Mouse (Mus musculus) left cerebral cortex, adult 8-10 months (tissue): ENCODE results near the gene Gpi1. TPM values are rescaled to one million over a fixed set of nuclear protein-coding genes. Genes with fewer than 3 reads are reported as not detected.

Experiments
- DNase-seq, 2 experiments: peaks; one replicate each; pipeline ENCODE4 v3.0.0; 2022; ENCODE audit warnings: low spot score in 2 of 2
- total RNA-seq, 4 experiments: library from RNA; stranded (reverse); gene quantifications; 2 replicates each; pipeline ENCODE4 v1.2.4; 2022

Gpi1 gene
- total RNA-seq: 100 to 1,000 TPM; 683 to 742 (median 696) TPM

GRCm38 (mm10) chr7:34230116-34230515 is at the start of gene Gpi1:
Gene Gpi1 (minus strand): TSS chr7:34230336.
- peak; percentile 54 to 65 for DNase-seq

DNA sequence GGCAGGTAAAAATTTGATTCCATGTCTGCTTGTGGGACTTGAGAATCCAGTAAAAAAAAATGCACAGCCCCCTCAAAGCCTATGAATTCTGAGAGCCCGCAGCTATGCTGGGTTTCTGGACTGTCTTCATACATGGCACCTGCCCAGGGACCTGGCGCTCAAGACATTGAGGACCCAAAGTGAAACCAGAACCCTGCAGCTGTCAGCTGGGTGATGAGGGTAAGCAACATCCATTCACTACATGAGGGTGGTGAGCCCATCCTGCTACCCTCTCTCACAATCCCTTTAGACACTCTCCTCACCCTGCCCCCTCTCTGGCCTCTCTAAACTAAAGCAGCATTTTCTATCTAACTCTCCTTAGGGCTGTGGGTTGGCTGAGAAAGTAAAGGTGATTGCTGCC is 47.5 kb upstream of the Gpi1 start:
- DNase-seq: no peak

DNA sequence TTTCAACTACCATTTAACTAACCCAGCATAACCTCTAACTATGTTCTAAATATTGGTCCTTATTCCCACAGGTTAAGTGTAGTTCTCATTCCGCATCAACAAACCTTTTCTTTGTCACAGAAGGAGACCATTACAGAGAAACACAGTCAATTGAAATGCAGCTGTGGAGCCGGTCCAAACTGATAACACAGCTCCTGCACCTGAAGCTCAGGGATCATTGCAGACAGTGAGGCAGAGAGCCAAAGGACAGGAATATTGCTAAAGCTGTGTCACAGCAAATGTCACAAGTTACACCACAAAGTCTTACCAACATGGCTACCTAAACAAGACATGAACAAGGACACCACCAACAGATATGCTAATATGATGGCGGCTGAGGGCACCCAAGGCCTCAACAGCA is 45.9 kb upstream of the Gpi1 start:
- no peak for DNase-seq

- no peak for DNase-seq
These were observed 42.3 kb upstream of the Gpi1 start for GRCm38 (mm10) chr7:34272465-34272864.

DNA sequence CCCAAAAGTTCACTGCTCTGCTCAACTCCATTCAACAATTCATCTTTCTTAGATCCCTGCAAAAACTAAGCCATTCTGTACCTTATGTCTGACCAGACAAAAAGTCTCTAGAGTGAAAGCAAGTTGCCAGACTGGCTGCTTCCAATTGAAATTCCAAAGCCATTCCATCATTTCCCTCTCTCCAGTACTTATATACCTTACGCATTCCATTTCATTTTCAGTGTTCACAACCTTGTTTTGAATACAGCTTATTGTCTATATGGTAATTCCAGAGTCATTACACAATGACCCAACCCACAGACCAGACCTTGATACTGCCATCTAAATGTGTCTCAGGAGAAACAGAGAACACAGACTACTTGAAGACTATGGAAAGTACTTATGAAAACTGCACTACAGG is 38.3 kb upstream of the Gpi1 start:
- no peak for DNase-seq

DNA sequence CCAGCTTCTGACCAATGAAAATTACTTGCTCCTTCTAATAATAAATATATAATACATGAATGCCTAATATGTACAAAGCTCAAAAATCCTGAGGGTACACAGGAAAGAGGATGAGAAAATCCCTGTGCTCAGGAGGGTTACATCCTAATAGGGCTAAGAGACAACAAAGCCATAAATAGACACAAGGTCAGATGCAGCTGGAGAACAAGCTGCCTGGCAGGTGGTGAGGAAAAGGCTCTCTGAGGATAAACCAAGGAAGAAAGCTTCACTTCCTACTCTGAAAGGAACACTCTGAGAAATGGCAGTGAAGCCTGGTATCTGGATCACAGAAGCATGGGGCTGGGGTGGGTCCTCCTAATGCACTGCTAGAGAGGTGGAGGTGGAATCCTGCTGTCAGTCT is 36.3 kb upstream of the Gpi1 start:
- no peak for DNase-seq

GRCm38 (mm10) chr7:34265876-34266346 is 35.8 kb upstream of the Gpi1 start:
- peak; percentile 32 to 53 for DNase-seq

GRCm38 (mm10) chr7:34263437-34263836 is 33.3 kb upstream of the Gpi1 start:
- no peak for DNase-seq

DNA sequence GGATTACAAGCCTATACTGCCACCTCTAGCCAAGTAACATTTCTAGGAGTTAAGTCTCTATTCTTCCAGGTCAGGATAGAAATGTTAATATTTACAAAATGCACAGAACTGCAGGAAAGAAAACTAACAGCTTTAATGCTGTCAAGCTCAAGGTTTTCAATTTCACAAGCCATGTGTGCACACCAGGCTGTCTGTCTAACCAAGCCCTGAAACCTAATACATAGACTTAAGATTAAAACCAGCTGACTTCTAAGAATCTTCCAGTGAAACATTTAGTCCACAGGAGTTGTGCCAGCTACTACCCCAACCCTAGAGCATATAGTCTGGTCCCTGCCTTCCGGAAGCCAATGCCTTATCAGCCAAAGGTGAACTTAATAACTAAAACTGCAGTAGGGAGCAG is 28.3 kb upstream of the Gpi1 start:
- DNase-seq: no peak

- no peak for DNase-seq
These were observed 27.1 kb upstream of the Gpi1 start for GRCm38 (mm10) chr7:34257279-34257678.

- DNase-seq: no peak
These were observed 25.8 kb upstream of the Gpi1 start for GRCm38 (mm10) chr7:34255916-34256315.

- DNase-seq: no peak
These were observed 25.0 kb upstream of the Gpi1 start for GRCm38 (mm10) chr7:34255137-34255536.

DNA sequence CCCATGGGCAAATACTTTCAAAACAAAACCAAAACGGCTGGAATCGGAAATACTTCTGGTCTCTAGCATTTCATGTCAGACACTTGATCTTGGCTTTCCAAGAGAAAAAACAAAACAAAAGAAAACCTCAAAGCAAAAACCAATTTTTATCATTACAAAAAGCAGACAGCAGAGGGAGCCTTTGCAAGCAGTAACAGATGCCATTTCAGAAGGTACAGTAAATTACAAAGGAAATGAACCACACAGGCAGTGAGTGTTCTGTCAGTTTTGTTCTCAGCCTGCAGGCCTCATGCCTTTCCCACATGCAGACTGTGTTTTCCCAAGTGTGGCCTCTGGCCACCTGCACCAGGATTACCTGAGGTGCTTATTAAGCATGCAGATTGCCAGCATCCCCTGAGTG is 21.9 kb upstream of the Gpi1 start:
- no peak for DNase-seq

- DNase-seq: no peak
These were observed 20.6 kb upstream of the Gpi1 start, which contains the start of gene Gm6096 for GRCm38 (mm10) chr7:34250738-34251137. Gene Gm6096 (plus strand): TSS chr7:34251038.

DNA sequence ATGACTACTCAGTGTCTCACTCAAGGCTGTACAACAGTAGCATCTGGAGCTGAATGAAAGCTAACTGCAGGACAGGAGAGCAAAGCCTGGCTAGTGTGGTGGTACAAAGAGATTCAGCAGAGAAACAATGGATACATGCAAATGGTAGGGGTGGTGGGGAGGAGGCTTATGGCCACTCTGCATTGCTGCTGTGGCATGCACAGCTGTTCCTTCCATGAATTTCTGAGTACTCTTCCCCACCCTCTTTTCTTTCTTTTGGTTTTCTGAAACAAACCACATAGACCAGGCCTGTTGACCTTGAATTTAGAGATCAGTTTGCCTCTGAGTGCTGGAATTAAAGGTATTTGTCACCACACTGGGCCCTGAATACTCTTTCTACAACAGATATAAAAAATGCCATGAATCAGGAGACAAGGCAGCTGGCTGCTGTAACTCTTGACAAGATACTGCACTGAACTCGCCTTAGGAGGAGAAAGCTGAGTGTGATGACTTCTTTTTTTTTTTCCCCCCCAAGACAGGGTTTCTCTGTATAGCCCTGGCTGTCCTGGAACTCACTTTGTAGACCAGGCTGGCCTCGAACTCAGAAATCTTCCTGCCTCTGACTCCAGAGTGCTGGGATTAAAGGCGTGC is 16.8 kb upstream of the Gpi1 start:
- no peak for DNase-seq

- DNase-seq: no peak
These were observed 12.0 kb upstream of the Gpi1 start for GRCm38 (mm10) chr7:34242176-34242575.

- no peak for DNase-seq
These were observed 8.0 kb upstream of the Gpi1 start for GRCm38 (mm10) chr7:34238086-34238485.

- DNase-seq: no peak
These were observed 5.5 kb upstream of the Gpi1 start for GRCm38 (mm10) chr7:34235602-34236001.

DNA sequence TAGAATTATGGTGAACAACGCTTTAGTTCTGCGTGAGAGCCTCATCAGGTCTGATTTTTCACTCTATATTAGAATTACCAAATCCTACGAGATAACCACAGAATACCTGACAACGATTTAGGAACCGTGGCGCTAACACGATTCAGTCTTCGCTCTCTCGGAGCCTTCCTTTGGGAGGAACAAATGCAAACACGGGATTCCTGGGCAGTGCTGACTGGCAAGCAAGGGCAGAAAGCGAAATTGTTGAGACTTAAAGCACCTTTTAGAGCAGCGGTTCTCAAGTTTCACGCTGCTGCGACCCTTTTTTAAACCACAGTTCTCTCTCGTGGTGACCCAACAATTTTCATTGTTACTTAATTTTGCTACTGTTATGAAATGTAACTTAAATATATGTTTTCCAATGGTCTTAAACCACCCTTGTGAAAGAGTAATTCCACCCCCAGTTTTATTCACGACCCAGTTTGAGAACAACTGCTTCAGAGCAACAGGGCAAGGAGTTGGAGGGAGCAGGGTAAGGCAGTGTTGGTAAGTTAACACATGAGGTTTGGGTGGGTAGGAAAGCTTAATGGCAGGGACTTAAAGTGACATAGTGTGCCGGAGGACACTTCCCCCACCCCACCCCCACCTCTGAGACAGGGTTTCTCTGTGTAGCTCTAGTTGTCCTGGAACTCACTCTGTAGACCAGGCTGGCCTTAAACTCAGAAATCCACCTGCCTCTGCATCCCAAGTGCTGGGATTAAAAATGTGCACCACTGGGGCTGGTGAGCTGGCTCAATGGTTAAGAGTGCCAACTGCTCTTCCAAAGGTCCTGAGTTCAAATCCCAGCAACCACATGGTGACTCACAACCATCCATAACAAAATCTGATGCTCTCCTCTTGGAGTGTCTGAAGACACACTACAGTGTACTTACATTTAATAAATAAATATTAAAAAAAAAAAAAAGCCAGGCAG is 4.8 kb upstream of the Gpi1 start:
- no peak for DNase-seq

DNA sequence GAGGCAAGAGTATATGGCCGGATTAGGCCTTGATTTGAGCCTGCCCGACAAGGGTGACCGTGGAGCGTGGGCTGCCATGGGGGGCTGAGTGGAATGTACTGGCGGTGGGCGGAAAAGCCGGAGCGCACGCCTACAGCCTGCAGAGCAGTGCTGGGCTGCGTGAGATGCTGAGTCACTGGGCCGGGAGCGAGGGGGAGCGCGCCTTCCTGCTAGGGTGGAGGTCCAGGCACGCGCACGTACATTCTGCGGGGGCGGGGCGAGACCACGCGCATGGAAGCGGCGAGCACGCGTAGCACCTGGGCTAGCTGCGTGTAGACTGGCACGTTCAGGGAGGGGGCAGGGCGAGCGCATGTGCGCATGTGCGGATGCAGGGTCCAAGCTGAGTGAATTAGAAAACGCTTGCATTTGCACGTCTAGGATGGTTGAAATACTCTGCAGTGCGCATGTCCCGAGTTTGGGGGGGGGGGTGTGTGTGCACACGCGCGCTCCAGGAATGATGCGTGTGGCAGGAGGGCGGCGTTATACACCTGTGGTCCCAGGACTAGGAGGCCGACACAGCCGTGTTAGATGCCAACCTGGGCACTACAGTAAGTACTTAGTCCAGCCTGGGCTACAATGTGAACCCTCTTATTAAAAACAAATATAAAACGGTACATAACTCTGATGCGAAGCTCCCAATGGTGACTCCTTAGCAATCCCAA is 3.9 kb upstream of the Gpi1 start:
- DNase-seq: peak; percentile 99 to 100

GRCm38 (mm10) chr7:34232785-34233725 is 2.9 kb upstream of the Gpi1 start:
- no peak for DNase-seq
